Mouse (Mus musculus) duodenum, adult 2 months (tissue): Measurements from ENCODE around the gene 4933406M09Rik. TPM values are rescaled to one million over a fixed set of nuclear protein-coding genes. Genes with fewer than 3 reads are reported as not detected.

Source experiments
- polyA plus RNA-seq: library from polyadenylated mRNA; depleted of rRNA; stranded (reverse); fragments of >200 nt; gene quantifications from 2 replicates; pipeline ENCODE4 v1.2.3, GENCODE M21; 2012; ENCODE audit warnings: low replicate concordance; rRNA removed

Gene 4933406M09Rik
- not detected in 2 replicates for polyA plus RNA-seq

DNA sequence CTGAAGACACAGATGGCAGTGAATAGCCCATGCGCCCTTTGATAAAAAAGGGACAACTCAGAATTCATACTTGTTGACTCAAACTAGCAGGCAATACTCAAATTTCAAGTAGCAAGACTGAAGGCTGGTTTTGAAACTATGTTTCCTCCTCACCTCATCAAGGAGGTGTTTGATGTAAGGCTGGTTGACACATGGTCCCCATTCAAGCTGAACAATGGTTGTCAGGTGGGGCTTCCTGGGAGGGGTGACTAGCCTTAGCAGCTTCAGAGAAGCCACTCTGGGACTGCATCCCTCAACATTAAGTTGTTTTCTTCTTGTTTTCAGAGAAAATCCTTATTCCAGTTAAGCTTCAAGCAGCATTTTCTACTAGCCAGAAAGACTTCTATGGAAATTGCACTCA is at the start of gene 4933406M09Rik:
TSS of gene 4933406M09Rik (plus strand) at position 275 of the 400 bp plus-strand sequence.

DNA sequence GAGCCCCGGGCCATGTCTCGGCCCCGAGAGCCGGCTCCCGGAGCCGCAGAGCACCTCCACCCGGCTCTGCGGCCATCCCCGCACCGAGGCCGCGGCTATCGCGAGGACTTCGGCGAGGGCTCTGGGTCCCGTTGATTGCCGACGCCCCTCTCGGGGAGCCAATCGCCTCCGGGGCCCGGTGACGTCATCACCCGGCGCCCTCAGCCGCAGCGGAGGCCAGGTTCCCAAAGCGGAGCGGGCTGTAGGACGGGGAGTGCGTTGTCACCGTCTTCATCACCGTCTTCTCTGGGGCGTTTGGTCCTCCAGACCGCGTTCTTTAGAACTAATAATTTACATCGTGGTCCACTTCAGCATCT is 23.9 kb upstream of the 4933406M09Rik start, which contains the start of gene Tmem183a:
TSS of gene Tmem183a (minus strand) at position 123 of the 356 bp plus-strand sequence.

DNA sequence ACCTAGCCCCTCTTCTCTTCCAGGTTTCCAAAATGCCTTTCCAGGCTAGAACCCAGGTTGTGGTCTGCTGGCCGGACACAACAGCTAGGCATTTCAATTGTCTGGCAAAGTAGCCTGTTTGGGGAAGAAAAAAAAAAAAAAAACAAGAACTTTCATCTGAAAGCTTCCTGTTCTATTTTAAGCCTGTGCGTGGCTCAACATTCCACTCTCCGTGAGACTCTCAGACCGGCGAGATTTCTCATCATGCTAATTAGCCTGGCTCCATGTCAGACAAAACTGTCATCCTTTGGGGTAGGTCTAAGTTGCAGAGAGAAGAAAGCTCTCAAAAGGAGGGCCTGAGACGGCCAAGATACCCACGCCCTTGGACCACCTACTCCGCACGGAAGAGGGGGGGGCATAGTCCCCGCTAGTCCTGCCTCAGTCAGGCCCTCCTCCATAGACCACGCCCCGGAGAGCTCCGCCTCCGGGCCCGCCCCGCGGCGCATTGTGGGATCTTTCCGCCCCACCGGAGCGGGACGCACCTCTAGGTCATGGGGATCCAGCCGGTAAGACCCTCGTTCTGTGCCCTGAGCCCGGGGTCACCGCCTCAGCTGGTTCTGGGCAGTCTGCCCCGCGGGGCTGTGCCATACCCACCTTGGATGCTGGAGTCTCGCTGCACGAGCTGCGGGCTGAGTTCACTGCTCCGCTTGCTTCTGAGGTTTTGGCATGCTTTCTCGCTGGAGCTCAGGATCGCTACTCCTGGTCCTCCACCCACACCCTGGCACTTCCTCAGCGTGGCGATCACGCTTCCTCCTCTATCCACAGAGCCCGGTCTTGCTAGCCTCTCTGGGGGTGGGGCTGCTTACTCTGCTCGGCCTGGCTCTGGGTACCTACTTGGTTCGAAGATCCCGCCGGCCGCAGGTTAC is 20.0 kb downstream of the 4933406M09Rik start, which contains the start of gene Cyb5r1:
TSS of gene Cyb5r1 (plus strand) at position 51 of the 905 bp plus-strand sequence.

DNA sequence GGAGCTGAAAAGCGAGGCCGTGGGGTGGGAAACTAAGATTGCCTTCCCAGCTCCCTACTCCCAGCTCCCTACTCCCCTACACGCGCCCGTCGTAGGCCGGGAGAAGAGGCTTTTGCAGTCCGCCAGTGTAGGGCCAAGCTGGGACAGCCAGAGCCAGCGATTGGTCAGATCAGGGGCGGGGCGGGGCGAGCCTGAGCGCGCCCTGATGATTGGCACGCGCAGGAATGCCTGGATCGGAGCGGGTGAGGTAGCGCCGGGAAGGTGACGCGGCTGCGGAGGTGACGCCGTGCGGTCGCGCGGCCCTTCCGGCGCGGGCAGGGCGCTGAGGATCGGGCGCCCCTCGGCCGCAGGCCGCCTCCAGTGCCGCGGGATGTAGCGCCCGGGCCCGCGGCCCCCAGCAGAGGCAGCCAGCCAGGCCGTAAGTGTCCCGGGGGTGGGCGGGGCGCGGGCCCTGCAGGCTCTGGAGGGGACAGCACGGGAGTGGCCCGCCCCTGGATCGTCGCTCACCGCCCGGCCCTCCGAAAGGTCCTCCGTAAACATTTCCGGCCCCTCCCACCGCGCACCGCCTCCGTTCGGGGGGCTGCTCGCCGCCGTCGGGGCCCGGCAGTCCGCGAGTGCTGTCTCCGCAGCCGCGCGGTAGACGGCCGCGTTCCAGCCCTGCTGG is 29.6 kb downstream of the 4933406M09Rik start, which contains the start of gene Adipor1:
TSS of gene Adipor1 (plus strand) at position 211 of the 664 bp plus-strand sequence.

Other genes starting within 250 kb of the 4933406M09Rik start
- gene Chil1, start 203.8 kb upstream of the 4933406M09Rik start, polyA plus RNA-seq = 0.18 and 0.32 TPM in 2 replicates
- 0.06 TPM in 1 of 2 replicates, not detected in the other for gene Mybph, start 192.5 kb upstream of the 4933406M09Rik start, polyA plus RNA-seq
- gene Adora1, start 150.5 kb upstream of the 4933406M09Rik start, polyA plus RNA-seq = 0.95 and 1.8 TPM in 2 replicates
- gene Myog, start 96.0 kb upstream of the 4933406M09Rik start, polyA plus RNA-seq = not detected in 2 replicates
- 7.8 and 11.5 TPM in 2 replicates for gene Ppfia4, start 53.0 kb upstream of the 4933406M09Rik start, polyA plus RNA-seq
- 83.7 and 107 TPM in 2 replicates for gene Tmem183a, start 24.0 kb upstream of the 4933406M09Rik start, polyA plus RNA-seq
- gene Cyb5r1, start 19.6 kb downstream of the 4933406M09Rik start, polyA plus RNA-seq = 17.3 and 43.0 TPM in 2 replicates
- gene Adipor1, start 29.4 kb downstream of the 4933406M09Rik start, polyA plus RNA-seq = 118 and 137 TPM in 2 replicates
- 1.9 and 2.1 TPM in 2 replicates for gene Klhl12, start 69.6 kb downstream of the 4933406M09Rik start, polyA plus RNA-seq
- 5.8 and 9.4 TPM in 2 replicates for gene Rabif, start 108.7 kb downstream of the 4933406M09Rik start, polyA plus RNA-seq
- not detected in 2 replicates for gene Mgat4e, start 163.7 kb downstream of the 4933406M09Rik start, polyA plus RNA-seq
- gene Kdm5b, start 174.2 kb downstream of the 4933406M09Rik start, polyA plus RNA-seq = 10.1 TPM in 2 replicates